ENCODE assay signal across 21 mouse cellular contexts in the genomic region with DNA sequence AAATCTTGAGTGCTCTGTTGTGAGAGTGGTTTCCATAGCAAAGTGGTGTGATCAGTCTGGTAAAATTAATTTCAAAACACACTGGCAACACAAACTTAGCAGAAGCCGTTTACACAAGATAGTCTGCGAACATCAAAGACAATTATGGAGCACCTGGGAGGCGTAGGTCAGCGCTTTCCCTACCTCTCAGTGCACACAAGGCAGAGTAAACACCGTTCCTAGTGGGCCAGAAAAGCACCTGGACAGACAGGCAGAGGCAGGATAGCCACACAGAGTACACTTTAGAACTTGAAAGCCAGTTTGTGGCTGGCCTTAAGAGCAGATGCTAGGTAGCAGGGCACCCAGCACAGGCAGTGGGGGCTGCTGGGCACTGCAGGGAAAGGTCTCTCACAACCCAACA. TPM values are rescaled to one million over a fixed set of nuclear protein-coding genes. Genes with fewer than 3 reads are reported as not detected.
DNase-seq lines count a peak whose midpoint lies in the region; ATAC-seq and TF ChIP-seq lines count a peak whose summit lies in the region.
"Had no signal": no experiment of that assay in that cellular context is flagged by ENCODE, and none has a peak within 500 bp of the region (broad histone marks: within the 10 kb centered on the region; RNA-seq: fewer than 3 reads in every experiment).

No protein-coding gene starts in this region.

- peak; percentile 71 for ATAC-seq in intestine, embryonic 15.5 days
- ATAC-seq in liver, embryonic 14.5 days (ENCODE audit: insufficient read depth) = peak; percentile 41; the same call in 1 of the 2 replicates
- ATAC-seq: CD4-positive, CD25-positive, alpha-beta regulatory T cell, adult 4 months had no signal

- 0 out of 2 replicates have a peak overlapping the region, but pooled peaks have one; percentile 11 for H3K27ac ChIP-seq in intestine, embryonic 15.5 days
- no peak overlapping the region for H3K27ac ChIP-seq in liver, embryonic 14.5 days
- H3K27ac ChIP-seq in small intestine, adult 2 months (ENCODE audit: insufficient read depth, low read depth, low read length) = peak overlapping the region; percentile 47
- H3K27ac ChIP-seq: heart, embryonic 10.5 days; hindbrain, embryonic 15.5 days; kidney, embryonic 15.5 days; limb, embryonic 10.5 days; midbrain, embryonic 12.5 days had no signal

- DNase-seq in heart, adult 11 months = peak; percentile 74
- no peak for DNase-seq in heart, postnatal 36 days
- DNase-seq in liver, embryonic 14.5 days (ENCODE audit: low read depth in 3 of 3, low spot score in 3 of 3) = no peak
- DNase-seq in cerebellum, adult 11 months = no peak
- DNase-seq in B cell, adult 2 months = no peak
- DNase-seq in urinary bladder, adult 18-20 months (ENCODE audit: low spot score in 2 of 2) = no peak
- DNase-seq: adrenal gland, postnatal 25 days; cerebellum, postnatal 10 days; kidney, adult 11 months; kidney, postnatal 36 days; thymus, postnatal 25 days had no signal

- H3K27me3 ChIP-seq in intestine, embryonic 15.5 days (replicated peaks) = no peaks in the 10 kb centered on the region
- no peaks in the 10 kb centered on the region for H3K27me3 ChIP-seq in liver, embryonic 14.5 days (ENCODE audit: control insufficient read depth, insufficient read depth, low read length)
- H3K27me3 ChIP-seq in small intestine, adult 2 months (ENCODE audit: control insufficient read depth, insufficient read depth, low read length) = no peaks in the 10 kb centered on the region
- H3K27me3 ChIP-seq: hindbrain, embryonic 15.5 days; kidney, embryonic 15.5 days; midbrain, embryonic 12.5 days had no signal

- intact Hi-C loops in heart, postnatal 36 days (cut with DNase I) = no loop called here

- TF ChIP-seq CTCF in liver, embryonic 14.5 days (IDR thresholded peaks at IDR 0.05; ENCODE audit: low read depth) = no peak
- TF ChIP-seq CTCF in small intestine, adult 2 months (IDR thresholded peaks at IDR 0.05; ENCODE audit: extremely low read depth, insufficient read length, insufficient replicate concordance, low read depth, low read length) = no peak

- H3K4me3 ChIP-seq in intestine, embryonic 15.5 days (replicated peaks) = no peak overlapping the region
- no peak overlapping the region for H3K4me3 ChIP-seq in liver, embryonic 14.5 days (ENCODE audit: insufficient read depth in 1 of 2, low read depth in 2 of 2, low read length in 2 of 2)
- H3K4me3 ChIP-seq in small intestine, adult 2 months (ENCODE audit: low read depth, low read length) = no peak overlapping the region
- H3K4me3 ChIP-seq: heart, embryonic 10.5 days; hindbrain, embryonic 15.5 days; kidney, embryonic 15.5 days; limb, embryonic 10.5 days; midbrain, embryonic 12.5 days had no signal

- TF ChIP-seq POLR2A in small intestine, adult 2 months (IDR thresholded peaks at IDR 0.05; ENCODE audit: low read depth, low read length) = no peak

- no peaks in the 10 kb centered on the region for H3K36me3 ChIP-seq in intestine, embryonic 15.5 days
- no peaks in the 10 kb centered on the region for H3K36me3 ChIP-seq in liver, embryonic 14.5 days (replicated peaks; ENCODE audit: control insufficient read depth, insufficient read depth, low read depth)
- no peaks in the 10 kb centered on the region for H3K36me3 ChIP-seq in small intestine, adult 2 months (ENCODE audit: control insufficient read depth, insufficient read depth, low read length)
- H3K36me3 ChIP-seq: heart, embryonic 10.5 days; hindbrain, embryonic 15.5 days; kidney, embryonic 15.5 days; limb, embryonic 10.5 days; midbrain, embryonic 12.5 days had no signal

- 42% methylated on average over 5 of the region's 5 CpGs for WGBS in intestine, embryonic 15.5 days
- WGBS in liver, embryonic 14.5 days (ENCODE audit: insufficient replicate concordance) = 53% methylated on average over 5 of the region's 5 CpGs
- WGBS in small intestine, adult 2 months = 32% methylated on average over 5 of the region's 5 CpGs

- H3K4me2 ChIP-seq in intestine, embryonic 15.5 days (replicated peaks) = no peak overlapping the region
- no peak overlapping the region for H3K4me2 ChIP-seq in liver, embryonic 14.5 days (ENCODE audit: low read depth)
- H3K4me2 ChIP-seq: hindbrain, embryonic 15.5 days; kidney, embryonic 15.5 days; midbrain, embryonic 12.5 days had no signal

- no peak overlapping the region for H3K9ac ChIP-seq in intestine, embryonic 15.5 days
- H3K9ac ChIP-seq in liver, embryonic 14.5 days (replicated peaks) = no peak overlapping the region
- H3K9ac ChIP-seq: hindbrain, embryonic 15.5 days; kidney, embryonic 15.5 days; midbrain, embryonic 12.5 days had no signal

- no peaks in the 10 kb centered on the region for H3K9me3 ChIP-seq in intestine, embryonic 15.5 days
- no peaks in the 10 kb centered on the region for H3K9me3 ChIP-seq in liver, embryonic 14.5 days (ENCODE audit: control insufficient read depth, low read length)
- H3K9me3 ChIP-seq: heart, embryonic 10.5 days; hindbrain, embryonic 15.5 days; kidney, embryonic 15.5 days; limb, embryonic 10.5 days; midbrain, embryonic 12.5 days had no signal

- H3K4me1 ChIP-seq in intestine, embryonic 15.5 days (replicated peaks) = peaks cover 11% of the 10 kb centered on the region; the same call in 1 of the 2 replicates
- H3K4me1 ChIP-seq in liver, embryonic 14.5 days (replicated peaks; ENCODE audit: control insufficient read depth in 2 of 2, insufficient read depth in 2 of 2, low read length in 1 of 2) = no peaks in the 10 kb centered on the region
- peaks cover 24% of the 10 kb centered on the region for H3K4me1 ChIP-seq in small intestine, adult 2 months (ENCODE audit: control insufficient read depth, insufficient read depth, insufficient read length, low read length)
- H3K4me1 ChIP-seq: heart, embryonic 10.5 days; hindbrain, embryonic 15.5 days; midbrain, embryonic 12.5 days had no signal

- no peak for TF ChIP-seq EP300 in liver, embryonic 14.5 days (IDR thresholded peaks at IDR 0.05; ENCODE audit: low read depth)

RNA-seq across cellular contexts. Expression of a gene that starts 37.6 kb away (rescaled TPM):
- 1 to 10 TPM in 1 of 2 experiments, under 1 TPM in 1; 0.76 to 1.2 TPM for total RNA-seq in heart, postnatal 36 days (2021)
- polyA plus RNA-seq in intestine, embryonic 15.5 days (2015; fragmentation: Nextera tagmentation; extraction: Ambion mirVana) = 1.7 and 1.9 TPM in 2 replicates
- polyA plus RNA-seq in liver, embryonic 14.5 days (2012; rRNA removed) = 0.50 and 0.61 TPM in 2 replicates
- polyA plus RNA-seq in liver, embryonic 14.5 days (2014; fragmentation: Nextera tagmentation; extraction: Ambion mirVana) = 0.30 and 0.38 TPM in 2 replicates
- polyA plus RNA-seq in small intestine, adult 2 months (2012; rRNA removed) = 4.6 and 11.2 TPM in 2 replicates
- total RNA-seq: hematopoietic stem cell, adult 5-6 weeks; monocyte, adult 5-6 weeks had no signal

RNA-seq across cellular contexts. Expression of a gene that starts 44.2 kb away (rescaled TPM):
- total RNA-seq in heart, postnatal 36 days (2021) = 10 to 100 TPM; 17.1 to 21.8 TPM
- polyA plus RNA-seq in intestine, embryonic 15.5 days (2015; fragmentation: Nextera tagmentation; extraction: Ambion mirVana) = 9.7 and 11.4 TPM in 2 replicates
- polyA plus RNA-seq in liver, embryonic 14.5 days (2012; rRNA removed) = 6.1 and 7.7 TPM in 2 replicates
- polyA plus RNA-seq in liver, embryonic 14.5 days (2014; fragmentation: Nextera tagmentation; extraction: Ambion mirVana) = 8.1 and 8.2 TPM in 2 replicates
- 20.4 and 21.1 TPM in 2 replicates for polyA plus RNA-seq in small intestine, adult 2 months (2012; rRNA removed)
